Mouse (Mus musculus) small intestine, adult 2 months (tissue): ENCODE measurements around the gene Cep112. TPM values are rescaled to one million over a fixed set of nuclear protein-coding genes. Genes with fewer than 3 reads are reported as not detected.
A peak's percentile ranks its signal among the peaks of the same experiment; 100 is the strongest.

Source experiments
- H3K27ac ChIP-seq: fragments of 200-500 bp; 2 replicates; pipeline ENCODE4 v1.5.1; 2012; ENCODE audit warnings: low read depth, low read length, control low read depth, inconsistent platforms; ENCODE audit not compliant: insufficient read depth
- H3K27me3 ChIP-seq: fragments of 200-500 bp; 2 replicates; pipeline ENCODE4 v1.6.1; 2012; ENCODE audit warnings: mild to moderate bottlenecking, moderate library complexity, low read length, inconsistent platforms; ENCODE audit not compliant: control insufficient read depth, insufficient read depth
- H3K36me3 ChIP-seq: fragments of 200-500 bp; 2 replicates; pipeline ENCODE4 v1.6.1; 2012; ENCODE audit warnings: mild to moderate bottlenecking, low read length, control low read depth, inconsistent platforms; ENCODE audit not compliant: control insufficient read depth, insufficient read depth
- H3K4me1 ChIP-seq: fragments of 200-500 bp; 2 replicates; pipeline ENCODE4 v1.6.1; 2012; ENCODE audit warnings: low read length, inconsistent platforms, mixed read lengths; ENCODE audit not compliant: control insufficient read depth, insufficient read depth, insufficient read length
- H3K4me3 ChIP-seq: fragments of 200-500 bp; 2 replicates; pipeline ENCODE4 v1.5.1; 2012; ENCODE audit warnings: low read depth, mild to moderate bottlenecking, control low read depth, inconsistent platforms, low read length, moderate library complexity
- CTCF ChIP-seq: fragments of 200-500 bp; IDR thresholded peaks from 2 replicates; pipeline ENCODE4 v1.5.1; 2012; ENCODE audit warnings: low read depth, mild to moderate bottlenecking, control low read depth, inconsistent platforms, low read length, moderate library complexity, mixed read lengths; ENCODE audit not compliant: insufficient replicate concordance, insufficient read length; ENCODE audit errors: extremely low read depth
- POLR2A ChIP-seq: fragments of 200-500 bp; IDR thresholded peaks from 2 replicates; pipeline ENCODE4 v1.6.1; 2012; ENCODE audit warnings: low read depth, mild to moderate bottlenecking, control low read depth, inconsistent platforms, low read length, moderate library complexity
- WGBS: fragments of 180-500 bp; shearing (Covaris S2); methylation state at CpG from one replicate; pipeline ENCODE4 v1.1.7; 2018; 5-methylcytosine and 5-hydroxymethylcytosine counted together
- polyA plus RNA-seq: library from polyadenylated mRNA; depleted of rRNA; stranded (reverse); fragments of >200 nt; gene quantifications from 2 replicates; pipeline ENCODE4 v1.2.3, GENCODE M21; 2012; rRNA removed

The Cep112 gene
- polyA plus RNA-seq, 1 experiment, result 0.19 TPM

DNA sequence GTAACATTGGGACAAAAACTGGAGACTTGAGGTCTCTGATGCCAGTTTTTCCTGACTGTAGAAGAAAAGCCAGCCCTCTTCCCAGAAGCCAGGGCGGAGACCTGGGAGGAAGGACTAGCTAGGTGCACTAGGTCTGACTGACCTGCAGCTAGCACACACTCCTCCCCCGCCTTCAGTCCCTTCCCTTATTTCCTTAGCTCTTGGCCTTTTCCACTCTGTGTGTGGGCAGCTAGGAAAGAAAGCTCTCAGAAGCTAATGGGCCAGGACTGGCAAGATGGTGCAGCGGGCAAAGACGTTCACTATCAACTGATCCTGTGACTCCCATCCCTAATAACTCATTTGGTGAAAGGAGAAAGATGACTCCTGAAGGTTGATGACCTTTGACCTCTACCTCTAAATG lies 477.3 kb downstream of the Cep112 start:
- no peak overlapping the region for H3K4me3 ChIP-seq
- 84% methylated on average over 4 of the region's 4 CpGs for whole genome bisulfite sequencing
- no peak for TF ChIP-seq CTCF
- TF ChIP-seq POLR2A, result no peak
- H3K36me3 ChIP-seq, result no peaks in the 10 kb centered on the region
- H3K4me1 ChIP-seq, result peaks cover 22% of the 10 kb centered on the region; the same call in 1 of the 2 replicates
- no peaks in the 10 kb centered on the region for H3K27me3 ChIP-seq
- no peak overlapping the region for H3K27ac ChIP-seq

DNA sequence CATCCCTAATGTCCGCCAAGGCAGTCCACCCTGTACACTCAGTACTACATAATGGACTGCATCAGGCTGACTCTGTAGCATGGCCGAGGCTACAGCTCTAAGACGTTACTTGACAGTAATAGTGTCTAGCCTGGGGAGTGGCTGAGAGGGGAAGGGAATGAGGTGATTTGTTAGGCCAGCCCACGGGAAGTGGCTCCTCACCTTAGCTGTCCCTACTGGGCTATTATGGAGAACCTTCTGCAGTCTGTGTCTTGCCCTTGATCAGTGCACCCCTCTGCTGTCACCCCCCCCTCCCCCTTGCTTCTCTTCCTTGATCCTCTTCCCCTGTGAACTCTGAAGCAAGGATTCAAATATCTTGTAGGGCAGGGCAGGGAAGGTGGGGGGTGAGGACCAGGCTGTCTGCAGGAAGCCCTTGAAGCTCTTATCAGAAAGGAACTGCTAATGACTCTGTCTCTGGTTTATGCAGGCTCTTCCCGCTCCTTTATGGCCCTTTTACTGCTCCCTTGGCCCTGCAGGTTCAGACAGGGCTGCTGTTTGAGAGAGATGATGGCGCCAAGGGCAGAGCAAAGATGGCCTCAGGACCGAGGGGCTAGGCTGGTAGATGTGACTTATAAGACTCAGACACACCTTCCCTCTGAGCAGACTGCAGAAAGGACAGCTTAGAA lies 481.7 kb downstream of the Cep112 start:
- WGBS, result 32% methylated on average over 7 of the region's 7 CpGs
- Histone ChIP-seq H3K27ac (peak overlapping the region; percentile 52), H3K36me3 (no peaks in the 10 kb centered on the region), H3K27me3 (no peaks in the 10 kb centered on the region), H3K4me1 (peaks cover 37% of the 10 kb centered on the region), H3K4me3 (no peak overlapping the region)
- TF ChIP-seq POLR2A (0 out of 2 replicates have a peak, but pooled peaks have one; percentile 19), CTCF (no peak)

DNA sequence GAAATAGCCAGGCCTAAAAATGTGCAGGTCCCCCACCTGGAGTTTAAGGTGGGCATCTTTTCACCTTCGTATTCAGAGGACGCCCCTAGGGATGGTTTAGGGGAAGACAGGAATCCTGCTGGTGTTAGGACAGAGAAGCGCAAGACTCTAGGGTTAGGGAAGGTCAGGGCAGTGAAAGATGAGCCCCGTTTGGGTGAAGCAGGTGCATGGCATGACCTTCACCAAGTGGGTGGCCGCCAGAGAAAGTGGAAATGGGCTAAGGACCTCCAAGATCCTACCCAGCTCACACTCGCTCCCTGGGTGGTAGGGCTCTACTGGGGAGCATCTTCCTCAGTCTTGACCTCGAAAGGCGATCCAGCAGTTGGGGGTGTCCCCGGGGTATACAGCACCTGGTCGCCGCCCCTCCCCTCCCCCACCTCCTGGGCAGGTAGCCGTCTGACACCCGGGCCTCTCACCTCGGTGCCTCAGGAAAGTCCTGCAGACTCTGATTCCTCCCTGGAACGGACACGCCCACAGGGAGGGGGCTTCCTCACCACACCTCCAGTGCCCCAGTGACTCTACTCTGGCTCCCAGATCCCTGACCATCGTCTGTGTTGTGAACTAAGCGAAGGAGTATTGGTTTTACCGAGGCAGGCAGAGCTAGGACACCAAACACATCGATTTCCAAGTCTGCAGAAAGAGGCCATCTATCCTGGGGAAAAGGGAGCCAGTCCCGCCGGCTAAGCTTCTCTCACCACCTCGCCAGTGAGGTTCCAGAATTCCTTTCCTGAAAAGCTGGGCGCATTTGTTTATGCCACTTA lies 484.6 kb downstream of the Cep112 start:
- Histone ChIP-seq H3K27ac (peak overlapping the region; percentile 84), H3K36me3 (no peaks in the 10 kb centered on the region), H3K27me3 (no peaks in the 10 kb centered on the region), H3K4me1 (peaks cover 37% of the 10 kb centered on the region), H3K4me3 (peak overlapping the region; percentile 55)
- 17% methylated on average over 24 of the region's 24 CpGs for WGBS
- no peak for TF ChIP-seq CTCF
- TF ChIP-seq POLR2A, result no peak

Other genes starting within 250 kb of the Cep112 start
- 3.4 TPM in 1 of 2 replicates, not detected in the other for gene Apoh, start 81.8 kb upstream of the Cep112 start, polyA plus RNA-seq
- gene Prkca, start 81.3 kb upstream of the Cep112 start, polyA plus RNA-seq, result 4.7 and 13.9 TPM in 2 replicates